Mouse (Mus musculus) ES-Bruce4 (cell line): ENCODE measurements around the gene Tceanc.

Experiments used
- CTCF ChIP-seq: IDR thresholded peaks from one replicate; pipeline ENCODE4 v1.8.1; 2011; ENCODE audit warnings: low read depth, low read length
- EP300 ChIP-seq: IDR thresholded peaks from 2 replicates; pipeline ENCODE4 v1.6.1; 2011; ENCODE audit warnings: low read depth, low read length; ENCODE audit not compliant: insufficient read depth

DNA sequence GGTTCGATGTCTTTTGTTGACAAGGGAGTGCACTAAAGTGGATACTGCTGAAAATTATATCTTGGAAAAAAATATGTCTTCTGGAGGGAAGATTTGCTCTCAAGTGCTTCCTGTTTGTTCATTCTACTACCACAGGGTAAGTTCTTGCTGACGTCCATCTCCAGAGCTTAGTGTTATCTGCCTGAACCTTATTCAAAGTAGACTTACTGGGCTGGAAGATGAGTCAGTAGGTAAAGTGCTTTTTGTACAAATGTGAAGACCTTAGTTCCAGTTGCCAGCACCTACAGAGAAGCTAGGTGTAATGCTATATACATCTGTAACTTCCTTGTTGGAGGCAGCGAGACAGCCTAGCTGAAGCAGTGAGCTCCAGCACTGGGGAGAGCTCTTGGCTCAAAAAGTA lies 2.4 kb downstream of the Tceanc start:
- TF ChIP-seq CTCF (no peak), EP300 (no peak)
